Mouse (Mus musculus) midbrain, embryonic 15.5 days (tissue): ENCODE measurements at regions not wholly inside any gene's neighbourhood (a gene's known extent, or its start where the extent isn't known, plus 50 kb on each side); places are given as distances from the start of the nearest gene placed in this dataset.

Experiments
- ATAC-seq: fragments of 200-750 bp; cut with Nextera tagmentation; replicated peaks from 2 replicates; pipeline ENCODE4 v1.8.0; 2017; ENCODE audit warnings: moderate TSS enrichment
- H3K27ac ChIP-seq: fragments of 300-500 bp; sonication (generic); 2 replicates; pipeline ENCODE4 v1.5.1; 2015; ENCODE audit warnings: mild to moderate bottlenecking, inconsistent platforms
- H3K27me3 ChIP-seq: fragments of 300-500 bp; sonication (generic); replicated peaks from 2 replicates; pipeline ENCODE4 v1.6.1; 2015; ENCODE audit warnings: inconsistent platforms
- H3K36me3 ChIP-seq: fragments of 300-500 bp; sonication (generic); replicated peaks from 2 replicates; pipeline ENCODE4 v1.6.1; 2015; ENCODE audit warnings: inconsistent platforms
- H3K4me1 ChIP-seq: fragments of 300-500 bp; sonication (generic); 2 replicates; pipeline ENCODE4 v1.6.1; 2015; ENCODE audit warnings: inconsistent platforms
- H3K4me2 ChIP-seq: fragments of 300-500 bp; sonication (generic); 2 replicates; pipeline ENCODE4 v1.6.1; 2015; ENCODE audit warnings: inconsistent platforms, mild to moderate bottlenecking, moderate library complexity
- H3K4me3 ChIP-seq: fragments of 300-500 bp; sonication (generic); 2 replicates; pipeline ENCODE4 v1.5.1; 2015; ENCODE audit warnings: mild to moderate bottlenecking, inconsistent platforms
- H3K9ac ChIP-seq: fragments of 300-500 bp; sonication (generic); 2 replicates; pipeline ENCODE4 v1.6.1; 2015; ENCODE audit warnings: mild to moderate bottlenecking, inconsistent platforms
- H3K9me3 ChIP-seq: fragments of 300-500 bp; sonication (generic); 2 replicates; pipeline ENCODE4 v1.6.1; 2016; ENCODE audit warnings: inconsistent platforms
- WGBS: fragments of 180-500 bp; shearing (Covaris S2); methylation state at CpG from one replicate; pipeline ENCODE4 v1.1.7; 2015; ENCODE audit warnings: mixed read lengths; 5-methylcytosine and 5-hydroxymethylcytosine counted together

DNA sequence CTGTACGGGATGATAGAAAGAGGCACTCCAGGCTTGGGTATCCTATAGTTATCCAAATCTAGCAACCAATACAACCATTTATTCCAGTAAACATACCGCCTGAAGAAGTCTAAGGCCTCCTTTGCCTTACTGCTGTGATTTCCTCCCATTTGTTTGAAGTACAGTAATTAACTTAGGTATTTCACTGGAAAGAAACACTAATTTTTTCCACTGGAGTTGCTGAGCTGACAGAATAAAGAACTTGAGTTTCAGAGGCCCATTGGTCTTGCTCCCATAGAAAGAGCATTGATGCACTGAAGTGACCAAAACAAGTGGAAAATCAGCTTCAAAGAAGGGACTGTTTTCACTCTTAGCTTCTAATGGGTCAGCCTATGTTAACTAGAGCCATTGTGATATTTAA lies 1100.8 kb upstream of the Gm7489 start:
- H3K4me1 ChIP-seq, result no peaks in the 10 kb centered on the region
- no peak overlapping the region for H3K9ac ChIP-seq
- no peak for ATAC-seq
- H3K27me3 ChIP-seq, result no peaks in the 10 kb centered on the region
- no peak overlapping the region for H3K4me2 ChIP-seq
- no peak overlapping the region for H3K4me3 ChIP-seq
- no peaks in the 10 kb centered on the region for H3K36me3 ChIP-seq
- H3K27ac ChIP-seq, result no peak overlapping the region
- H3K9me3 ChIP-seq, result no peaks in the 10 kb centered on the region
- 92% methylated on average over 2 of the region's 2 CpGs for WGBS

DNA sequence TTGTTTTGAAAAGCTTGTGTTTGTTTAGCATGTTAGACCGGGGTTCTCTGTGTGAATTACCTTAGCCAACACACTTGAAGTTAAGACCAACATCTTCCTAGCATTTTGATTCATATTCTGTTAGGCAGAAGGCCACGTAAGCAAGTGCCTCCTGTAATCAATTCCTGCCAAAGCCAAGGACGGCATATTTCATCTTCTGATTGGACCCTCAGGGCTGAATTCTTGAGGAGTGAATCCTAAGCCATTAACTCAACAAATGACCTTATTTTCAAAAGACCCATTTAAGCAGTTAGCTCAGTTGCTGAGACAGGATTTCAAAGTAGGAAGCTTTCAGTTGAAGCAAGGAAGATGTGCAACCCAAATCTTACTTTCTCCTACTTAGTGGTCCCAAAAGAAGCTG lies 1099.5 kb upstream of the Gm7489 start:
- WGBS, result 87% methylated on average over 3 of the region's 3 CpGs
- no peak overlapping the region for H3K4me3 ChIP-seq
- no peaks in the 10 kb centered on the region for H3K36me3 ChIP-seq
- H3K4me1 ChIP-seq, result no peaks in the 10 kb centered on the region
- H3K9ac ChIP-seq, result no peak overlapping the region
- H3K27ac ChIP-seq, result no peak overlapping the region
- no peak overlapping the region for H3K4me2 ChIP-seq
- no peaks in the 10 kb centered on the region for H3K27me3 ChIP-seq
- ATAC-seq, result no peak
- H3K9me3 ChIP-seq, result no peaks in the 10 kb centered on the region

DNA sequence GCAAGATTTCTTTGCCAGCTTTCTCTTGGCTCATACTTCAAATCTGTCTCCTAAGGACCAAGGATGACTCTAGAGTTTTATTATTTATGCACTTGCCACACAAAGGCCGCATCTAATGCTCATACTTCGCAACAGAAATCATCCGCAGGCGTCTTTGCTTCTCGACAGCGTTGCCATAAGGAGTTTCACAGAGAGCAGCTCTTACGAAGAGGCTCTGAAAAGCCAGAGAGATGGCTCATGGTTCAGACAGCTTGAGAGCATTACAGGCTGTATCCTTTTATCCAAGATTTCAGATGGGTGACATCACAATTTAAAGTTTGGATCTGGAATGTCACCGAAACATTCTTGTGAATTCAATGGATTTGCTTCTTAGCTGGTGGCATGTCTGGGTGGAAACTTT lies 1098.7 kb upstream of the Gm7489 start:
- 85% methylated on average over 8 of the region's 8 CpGs for WGBS
- Histone ChIP-seq H3K27me3 (no peaks in the 10 kb centered on the region), H3K4me1 (no peaks in the 10 kb centered on the region), H3K4me3 (no peak overlapping the region), H3K27ac (no peak overlapping the region), H3K36me3 (no peaks in the 10 kb centered on the region), H3K4me2 (no peak overlapping the region), H3K9me3 (no peaks in the 10 kb centered on the region), H3K9ac (no peak overlapping the region)
- no peak for ATAC-seq

DNA sequence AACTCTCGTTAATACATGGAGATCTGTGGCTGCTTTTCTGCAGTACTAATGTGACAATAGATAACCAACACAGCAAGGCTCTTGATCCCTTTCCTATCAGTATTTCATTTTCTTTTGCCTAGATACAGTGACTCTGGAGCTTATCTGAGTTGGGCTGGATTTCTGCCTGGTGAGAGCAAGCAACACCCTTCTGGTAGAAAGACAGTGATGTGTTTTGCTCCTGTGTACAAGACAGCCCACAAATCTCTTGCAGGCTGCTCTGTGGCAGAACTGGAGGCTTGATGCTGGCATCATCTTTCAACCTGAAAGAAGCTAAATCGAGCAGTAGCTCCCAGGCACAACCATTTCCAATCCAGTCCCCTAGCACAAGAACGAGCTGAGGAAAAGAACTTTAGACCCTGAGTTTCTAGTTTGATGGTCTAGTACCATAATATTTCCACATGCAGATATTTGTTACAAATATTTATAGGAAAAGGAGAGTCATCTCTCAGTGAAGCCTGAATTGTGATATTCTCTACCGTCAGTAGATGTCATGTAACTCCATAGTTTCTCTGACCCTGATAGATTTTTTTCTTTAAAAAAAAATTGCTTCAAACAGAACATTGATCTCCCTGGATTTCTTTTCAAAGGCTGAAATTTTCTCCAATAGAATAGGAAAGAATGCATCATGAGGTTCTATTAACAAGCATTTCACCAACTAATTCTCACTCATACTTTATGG lies 1079.1 kb upstream of the Gm7489 start:
- H3K36me3 ChIP-seq, result no peaks in the 10 kb centered on the region
- no peak overlapping the region for H3K27ac ChIP-seq
- no peak overlapping the region for H3K9ac ChIP-seq
- H3K4me1 ChIP-seq, result no peaks in the 10 kb centered on the region
- H3K27me3 ChIP-seq, result no peaks in the 10 kb centered on the region
- H3K4me3 ChIP-seq, result no peak overlapping the region
- no peaks in the 10 kb centered on the region for H3K9me3 ChIP-seq
- no peak overlapping the region for H3K4me2 ChIP-seq
- WGBS, result 88% methylated on average over 4 of the region's 4 CpGs
- no peak for ATAC-seq

DNA sequence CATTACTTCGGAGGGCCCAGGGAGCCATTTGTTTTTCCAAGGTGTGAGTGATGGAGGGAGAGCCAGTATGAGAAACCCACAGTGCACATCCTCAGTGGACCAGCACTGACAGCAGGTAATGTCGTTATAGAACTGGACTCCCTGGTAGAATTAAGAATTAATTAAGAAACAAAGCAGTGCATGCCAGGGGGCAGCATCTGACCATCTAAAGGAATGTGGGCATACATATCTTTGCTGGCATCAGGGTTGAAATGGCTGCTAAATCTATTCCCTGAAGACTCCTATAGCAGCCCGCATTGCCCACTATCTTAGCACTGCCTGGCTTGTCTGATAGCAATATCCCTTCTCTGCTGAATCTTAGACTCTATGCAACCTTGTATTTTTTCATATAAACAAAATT lies 1076.1 kb upstream of the Gm7489 start:
- no peak overlapping the region for H3K4me3 ChIP-seq
- no peaks in the 10 kb centered on the region for H3K36me3 ChIP-seq
- no peaks in the 10 kb centered on the region for H3K27me3 ChIP-seq
- no peaks in the 10 kb centered on the region for H3K9me3 ChIP-seq
- H3K9ac ChIP-seq, result no peak overlapping the region
- H3K4me1 ChIP-seq, result no peaks in the 10 kb centered on the region
- no peak for ATAC-seq
- no peak overlapping the region for H3K4me2 ChIP-seq
- 74% methylated on average over 3 of the region's 3 CpGs for WGBS
- H3K27ac ChIP-seq, result no peak overlapping the region

DNA sequence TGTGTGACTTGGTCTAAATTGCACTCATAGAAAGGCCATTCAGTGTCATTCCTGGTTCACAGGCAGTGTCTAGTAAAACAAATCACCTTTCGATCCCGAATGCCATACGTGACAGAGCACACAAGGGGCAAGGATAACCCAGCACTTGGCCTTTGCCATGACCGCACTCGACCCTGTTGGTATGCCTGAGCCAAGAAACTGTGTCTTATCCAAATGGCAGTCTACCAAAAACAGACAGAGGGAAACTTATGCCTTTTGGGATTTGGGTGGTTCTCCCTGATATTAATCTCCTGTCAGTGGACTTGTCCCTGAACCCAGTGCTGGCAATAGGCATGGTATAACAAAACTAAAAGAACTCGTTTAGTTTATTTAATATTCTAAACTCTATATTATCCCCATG lies 1063.9 kb upstream of the Gm7489 start:
- Histone ChIP-seq H3K4me1 (no peaks in the 10 kb centered on the region), H3K27ac (no peak overlapping the region), H3K9ac (no peak overlapping the region), H3K9me3 (no peaks in the 10 kb centered on the region), H3K4me2 (no peak overlapping the region), H3K27me3 (no peaks in the 10 kb centered on the region), H3K36me3 (no peaks in the 10 kb centered on the region), H3K4me3 (no peak overlapping the region)
- WGBS, result 90% methylated on average over 6 of the region's 6 CpGs
- no peak for ATAC-seq

DNA sequence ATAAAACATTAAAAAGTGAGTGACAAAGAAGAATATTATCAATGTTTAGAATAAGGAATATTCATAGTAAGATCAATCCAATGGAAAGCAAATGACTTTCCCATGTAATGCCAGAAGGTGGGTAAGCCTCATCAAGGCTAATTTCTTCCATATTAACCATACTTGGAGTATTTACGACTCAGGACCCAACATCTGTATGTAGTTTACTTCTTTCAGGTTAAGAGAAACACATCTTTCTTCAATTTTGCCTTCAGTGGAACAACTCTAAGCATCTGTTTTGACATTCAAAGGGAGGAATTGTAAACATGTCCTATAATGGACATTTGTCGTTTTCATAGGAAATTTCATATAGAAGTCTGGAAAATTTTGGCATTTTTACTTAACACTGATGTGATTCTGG lies 1047.8 kb upstream of the Gm7489 start:
- Histone ChIP-seq H3K4me1 (no peaks in the 10 kb centered on the region), H3K36me3 (no peaks in the 10 kb centered on the region), H3K27me3 (no peaks in the 10 kb centered on the region), H3K9ac (no peak overlapping the region), H3K27ac (no peak overlapping the region), H3K4me2 (no peak overlapping the region), H3K9me3 (no peaks in the 10 kb centered on the region), H3K4me3 (no peak overlapping the region)
- 88% methylated on average over 2 of the region's 2 CpGs for WGBS
- ATAC-seq, result no peak

DNA sequence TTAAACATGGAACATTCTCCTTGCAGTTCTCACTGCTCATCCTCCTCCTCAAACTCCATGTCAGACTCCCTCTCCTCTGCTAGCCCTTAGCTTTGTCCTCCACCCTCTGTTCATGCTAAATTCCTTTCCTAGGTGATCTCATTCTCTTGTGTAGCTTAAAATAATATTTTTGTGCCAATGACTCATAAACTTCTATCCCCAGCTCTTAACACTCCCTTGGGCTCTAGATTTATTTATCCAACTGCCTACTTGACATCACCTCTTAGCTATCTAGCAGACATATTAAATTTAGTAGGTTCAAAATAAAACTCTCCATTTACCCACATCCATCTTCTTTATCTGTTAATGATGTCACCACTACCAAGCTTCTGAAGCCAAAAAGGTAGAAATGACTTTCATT lies 1036.6 kb upstream of the Gm7489 start:
- Histone ChIP-seq H3K4me1 (no peaks in the 10 kb centered on the region), H3K4me3 (no peak overlapping the region), H3K36me3 (no peaks in the 10 kb centered on the region), H3K27me3 (no peaks in the 10 kb centered on the region), H3K4me2 (no peak overlapping the region), H3K9ac (no peak overlapping the region), H3K9me3 (no peaks in the 10 kb centered on the region), H3K27ac (no peak overlapping the region)
- ATAC-seq, result no peak

DNA sequence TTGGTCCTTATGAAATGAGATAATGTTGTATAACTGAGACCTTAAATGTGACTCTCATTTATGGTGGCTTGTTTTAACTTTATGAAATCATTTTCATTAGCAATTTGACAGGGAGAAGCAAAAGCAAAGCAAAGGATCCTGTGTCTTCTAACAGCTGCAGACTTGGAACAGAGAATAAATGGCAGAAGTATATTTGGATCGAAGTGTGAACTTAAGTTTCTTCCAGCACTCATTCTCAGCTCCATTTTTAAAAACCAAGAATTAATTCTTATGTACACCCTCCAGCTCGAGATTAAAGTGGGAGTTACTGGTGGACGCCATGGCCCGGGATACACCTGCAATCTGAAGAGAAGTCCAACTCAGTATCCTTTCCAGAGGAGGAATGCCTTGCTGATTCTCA lies 1026.0 kb upstream of the Gm7489 start:
- no peak overlapping the region for H3K4me2 ChIP-seq
- H3K27me3 ChIP-seq, result no peaks in the 10 kb centered on the region
- H3K27ac ChIP-seq, result no peak overlapping the region
- no peak overlapping the region for H3K4me3 ChIP-seq
- no peaks in the 10 kb centered on the region for H3K4me1 ChIP-seq
- no peaks in the 10 kb centered on the region for H3K36me3 ChIP-seq
- no peaks in the 10 kb centered on the region for H3K9me3 ChIP-seq
- H3K9ac ChIP-seq, result no peak overlapping the region
- ATAC-seq, result no peak
- 88% methylated on average over 4 of the region's 4 CpGs for WGBS

DNA sequence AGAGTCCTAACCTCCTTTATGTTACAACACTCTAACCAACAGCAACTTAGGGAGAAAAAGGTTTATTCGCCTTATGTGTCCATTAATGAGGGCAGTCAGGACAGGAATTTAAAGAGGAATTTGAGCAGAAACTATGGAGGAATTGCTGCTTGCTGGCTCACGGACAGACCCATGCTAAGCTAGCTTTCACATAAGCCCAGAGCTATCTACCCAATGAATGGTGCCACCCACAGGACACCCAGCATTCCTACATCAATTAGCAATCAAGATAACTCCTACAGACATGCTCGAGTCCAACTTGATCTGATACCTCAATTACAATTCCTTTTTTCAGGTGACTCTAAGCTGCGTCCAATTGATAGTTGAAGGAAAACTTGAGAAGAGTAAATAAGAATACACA lies 1021.2 kb upstream of the Gm7489 start:
- no peak overlapping the region for H3K4me2 ChIP-seq
- 88% methylated on average over 4 of the region's 4 CpGs for WGBS
- no peaks in the 10 kb centered on the region for H3K36me3 ChIP-seq
- no peaks in the 10 kb centered on the region for H3K4me1 ChIP-seq
- H3K27me3 ChIP-seq, result no peaks in the 10 kb centered on the region
- ATAC-seq, result no peak
- no peaks in the 10 kb centered on the region for H3K9me3 ChIP-seq
- no peak overlapping the region for H3K9ac ChIP-seq
- H3K27ac ChIP-seq, result no peak overlapping the region
- no peak overlapping the region for H3K4me3 ChIP-seq

DNA sequence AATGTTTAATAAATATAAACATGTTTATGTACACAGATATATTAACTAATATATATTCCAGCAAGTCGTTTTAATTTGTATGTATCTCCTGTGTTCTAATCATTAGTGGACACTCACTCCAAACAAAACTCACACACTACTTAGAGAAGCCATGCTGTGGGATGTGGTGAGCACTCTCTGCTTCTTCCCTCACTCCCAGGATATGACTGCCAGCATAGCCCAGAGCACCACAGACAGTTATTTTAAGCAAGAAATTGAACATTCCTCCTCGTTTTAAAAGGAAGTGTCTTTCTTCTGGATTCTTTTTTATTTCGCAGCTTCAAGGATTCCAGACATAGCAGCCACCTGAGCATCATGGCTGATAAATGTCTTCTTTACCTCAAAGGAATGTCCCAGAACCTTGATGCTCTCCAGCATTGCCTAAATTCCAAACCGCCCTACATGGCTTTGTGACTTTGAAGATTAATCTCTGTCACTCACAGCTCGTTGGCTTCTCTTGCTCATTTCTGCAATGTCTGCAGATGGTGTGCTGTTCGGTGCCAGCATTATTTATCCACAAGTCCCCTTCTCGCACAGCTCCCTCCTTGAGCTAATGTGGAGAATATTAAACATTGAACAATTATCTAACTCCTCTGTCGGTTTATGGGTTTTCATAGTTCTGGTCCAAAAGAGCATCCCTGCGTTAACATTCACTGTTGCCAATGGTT lies 992.3 kb upstream of the Gm7489 start:
- no peak overlapping the region for H3K9ac ChIP-seq
- H3K36me3 ChIP-seq, result no peaks in the 10 kb centered on the region
- H3K4me2 ChIP-seq, result no peak overlapping the region
- 79% methylated on average over 9 of the region's 9 CpGs for WGBS
- no peaks in the 10 kb centered on the region for H3K9me3 ChIP-seq
- no peak for ATAC-seq
- no peak overlapping the region for H3K27ac ChIP-seq
- no peak overlapping the region for H3K4me3 ChIP-seq
- H3K27me3 ChIP-seq, result no peaks in the 10 kb centered on the region
- H3K4me1 ChIP-seq, result no peaks in the 10 kb centered on the region

DNA sequence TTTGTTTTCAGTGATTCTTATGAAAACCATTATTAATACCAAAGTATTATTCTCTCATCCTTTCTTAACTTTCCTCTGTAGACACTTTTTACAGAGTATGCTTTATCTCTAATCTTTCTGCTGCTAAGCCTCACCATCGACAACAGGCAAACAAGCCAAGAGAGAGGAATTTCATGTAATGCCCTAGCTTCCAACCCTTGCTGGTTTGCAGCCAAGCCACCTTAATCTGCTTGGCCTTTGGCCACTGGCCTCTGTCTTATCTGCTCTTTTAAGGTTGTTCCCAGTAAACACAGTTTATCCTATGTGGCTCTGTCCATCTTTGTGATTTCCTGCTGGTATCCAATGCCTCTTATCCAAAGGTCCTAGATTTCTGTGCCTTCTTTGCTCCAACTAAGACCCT lies 986.6 kb upstream of the Gm7489 start:
- no peaks in the 10 kb centered on the region for H3K9me3 ChIP-seq
- no peaks in the 10 kb centered on the region for H3K27me3 ChIP-seq
- H3K36me3 ChIP-seq, result no peaks in the 10 kb centered on the region
- no peak overlapping the region for H3K4me2 ChIP-seq
- no peak overlapping the region for H3K4me3 ChIP-seq
- no peaks in the 10 kb centered on the region for H3K4me1 ChIP-seq
- WGBS, result 74% methylated on average over 1 of the region's 1 CpGs
- ATAC-seq, result no peak
- no peak overlapping the region for H3K9ac ChIP-seq
- no peak overlapping the region for H3K27ac ChIP-seq

DNA sequence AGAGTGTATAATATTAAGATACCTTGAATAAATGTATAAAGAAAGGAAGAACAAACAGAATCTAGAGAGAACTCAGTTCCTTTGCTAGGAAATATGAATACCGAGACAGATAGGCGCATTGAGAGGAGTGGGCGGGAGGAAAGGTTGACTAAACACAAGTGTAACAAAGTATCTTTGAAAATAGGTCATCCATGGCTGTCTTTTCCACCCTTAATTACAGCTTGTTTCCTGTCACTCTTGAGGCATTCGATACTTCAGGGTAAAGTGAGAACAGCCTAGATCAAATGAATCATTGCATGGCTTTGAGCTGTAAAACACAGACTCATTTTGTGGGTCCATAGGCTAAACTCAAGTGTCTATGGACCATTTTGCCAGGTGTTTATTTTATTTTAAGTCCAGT lies 985.3 kb upstream of the Gm7489 start:
- H3K36me3 ChIP-seq, result no peaks in the 10 kb centered on the region
- no peaks in the 10 kb centered on the region for H3K27me3 ChIP-seq
- no peak for ATAC-seq
- H3K4me3 ChIP-seq, result no peak overlapping the region
- no peak overlapping the region for H3K9ac ChIP-seq
- WGBS, result 79% methylated on average over 4 of the region's 4 CpGs
- no peak overlapping the region for H3K27ac ChIP-seq
- no peaks in the 10 kb centered on the region for H3K9me3 ChIP-seq
- no peak overlapping the region for H3K4me2 ChIP-seq
- H3K4me1 ChIP-seq, result no peaks in the 10 kb centered on the region
